Mouse (Mus musculus) liver, embryonic 14.5 days (tissue): ENCODE data around the gene Tmem45b.
A peak's percentile ranks its signal among the peaks of the same experiment; 100 is the strongest.

ENCODE experiments used
- CTCF ChIP-seq: IDR thresholded peaks from 2 replicates; pipeline ENCODE4 v1.5.1; 2016; ENCODE audit warnings: antibody characterized with exemption, low read depth, control low read depth
- EP300 ChIP-seq: IDR thresholded peaks from 2 replicates; pipeline ENCODE4 v1.6.1; 2016; ENCODE audit warnings: antibody characterized with exemption, low read depth

- TF ChIP-seq EP300 (no peak), CTCF (peak; percentile 92)
Measured at GRCm38 (mm10) chr9:31405217-31405616, 59.0 kb downstream of the Tmem45b start.
